Comparison of ENCODE assay signal across 8 mouse cellular contexts in the genomic region with DNA sequence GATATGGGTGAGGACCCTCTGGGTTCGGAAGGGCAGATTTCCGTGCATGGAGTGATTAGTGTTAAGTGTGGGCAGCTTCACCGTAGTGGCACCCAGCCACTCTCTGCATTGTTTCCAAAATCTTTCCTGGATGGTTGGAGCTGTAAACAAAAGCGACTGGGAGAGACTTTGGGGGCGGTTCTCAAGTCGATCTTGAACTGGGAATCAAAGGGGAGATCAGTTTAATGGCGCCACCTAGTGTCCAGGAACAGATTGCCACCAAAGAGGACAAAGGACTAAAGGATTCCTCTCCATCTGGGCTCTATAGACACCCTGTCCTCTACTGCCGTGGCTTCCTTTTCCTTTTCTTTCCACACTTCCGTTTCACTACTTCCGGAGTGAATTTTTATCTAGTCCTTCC. TPM values are rescaled to one million over a fixed set of nuclear protein-coding genes. Genes with fewer than 3 reads are reported as not detected.
A peak's percentile ranks its signal among the peaks of the same experiment; 100 is the strongest.
DNase-seq lines count a peak whose midpoint lies in the region; ATAC-seq and TF ChIP-seq lines count a peak whose summit lies in the region.

No protein-coding gene starts in this region.

- H3K9me3 ChIP-seq in hindbrain, postnatal 0 days (ENCODE audit: low read length), result no peaks in the 10 kb centered on the region

- no peak overlapping the region for H3K27ac ChIP-seq in gastrocnemius, adult 2 months
- H3K27ac ChIP-seq in hindbrain, postnatal 0 days, result no peak overlapping the region

- peak; percentile 95 for TF ChIP-seq CTCF in gastrocnemius, adult 2 months (IDR thresholded peaks at IDR 0.05)
- TF ChIP-seq CTCF in hindbrain, postnatal 0 days (IDR thresholded peaks at IDR 0.05; ENCODE audit: low read depth), result peak; percentile 89

- H3K27me3 ChIP-seq in hindbrain, postnatal 0 days (ENCODE audit: insufficient read depth, low read length), result no peaks in the 10 kb centered on the region

- peak overlapping the region; percentile 37 for H3K4me2 ChIP-seq in hindbrain, postnatal 0 days (ENCODE audit: low read depth, low read length)

- peaks cover 24% of the 10 kb centered on the region for H3K36me3 ChIP-seq in hindbrain, postnatal 0 days (ENCODE audit: insufficient read depth, low read length)

- H3K4me3 ChIP-seq in gastrocnemius, adult 2 months, result peak overlapping the region; percentile 38; the same call in 1 of the 2 replicates
- H3K4me3 ChIP-seq in hindbrain, postnatal 0 days (ENCODE audit: low read length), result no peak overlapping the region

- peak; percentile 95 for DNase-seq in ZHBTc4 (ENCODE audit: low read depth, low spot score)
- DNase-seq in cerebellum, postnatal 36 days, result peak; percentile 72 to 79
- DNase-seq in gastrocnemius, adult 2 months, result peak; percentile 80
- DNase-seq in hindbrain, postnatal 0 days (ENCODE audit: low spot score), result peak; percentile 95
- peak; percentile 85 to 91 for DNase-seq in left cerebral cortex, adult 18-20 months (ENCODE audit: low spot score in 2 of 2)
- peak; percentile 80 for DNase-seq in right cerebral cortex, postnatal 14 days
- peak; percentile 74 for DNase-seq in yolk sac, embryonic 10.5 days (ENCODE audit: low spot score)

- intact Hi-C loops in gastrocnemius, adult 2 months (cut with DNase I), result loop anchor here (1.0 to 10.0 kb wide), 2 partner anchors 121 to 192 kb away; no protein-coding TSS in a partner anchor

- WGBS in hindbrain, postnatal 0 days, result 7% methylated on average over 10 of the region's 10 CpGs

- no peak overlapping the region for H3K9ac ChIP-seq in hindbrain, postnatal 0 days (replicated peaks; ENCODE audit: low read length)

- H3K4me1 ChIP-seq in hindbrain, postnatal 0 days (ENCODE audit: insufficient read depth, low read length), result no peaks in the 10 kb centered on the region

- ATAC-seq in hindbrain, postnatal 0 days, result peak; percentile 85
- peak; percentile 72 for ATAC-seq in megakaryocyte, adult 5-6 weeks (ENCODE audit: poor library complexity, severe bottlenecking)

RNA-seq across cellular contexts. Expression of a gene that starts 11.6 kb away (rescaled TPM):
- 100 to 1,000 TPM; 142 to 160 TPM for total RNA-seq in gastrocnemius, adult 2 months (2021)
- total RNA-seq in hindbrain, postnatal 0 days (2014; rRNA removed), result 21.7 and 34.4 TPM in 2 replicates
- polyA plus RNA-seq in hindbrain, postnatal 0 days (2015; fragmentation: Nextera tagmentation; extraction: Ambion mirVana), result 253 and 257 TPM in 2 replicates
- 100 to 1,000 TPM; 109 to 110 TPM for total RNA-seq in left cerebral cortex, adult 18-20 months (2021)
- total RNA-seq in megakaryocyte, adult 5-6 weeks (2015), result 76.0 and 79.3 TPM in 2 replicates
- total RNA-seq in megakaryocyte, adult 5-6 weeks (2017), result 33.6 and 47.5 TPM in 2 replicates
